Mouse (Mus musculus) c-Kit-positive CD71-positive TER-119-negative erythroid progenitor cells, embryonic 14.5 days (primary cell): ENCODE measurements at regions not wholly inside any gene's neighbourhood (a gene's known extent, or its start where the extent isn't known, plus 50 kb on each side); places are given as distances from the start of the nearest gene placed in this dataset.
A peak's percentile ranks its signal among the peaks of the same experiment; 100 is the strongest.

Experiments
- DNase-seq: peaks from one replicate; pipeline ENCODE4 v3.0.0-alpha.2; 2013; ENCODE audit warnings: low read depth

DNA sequence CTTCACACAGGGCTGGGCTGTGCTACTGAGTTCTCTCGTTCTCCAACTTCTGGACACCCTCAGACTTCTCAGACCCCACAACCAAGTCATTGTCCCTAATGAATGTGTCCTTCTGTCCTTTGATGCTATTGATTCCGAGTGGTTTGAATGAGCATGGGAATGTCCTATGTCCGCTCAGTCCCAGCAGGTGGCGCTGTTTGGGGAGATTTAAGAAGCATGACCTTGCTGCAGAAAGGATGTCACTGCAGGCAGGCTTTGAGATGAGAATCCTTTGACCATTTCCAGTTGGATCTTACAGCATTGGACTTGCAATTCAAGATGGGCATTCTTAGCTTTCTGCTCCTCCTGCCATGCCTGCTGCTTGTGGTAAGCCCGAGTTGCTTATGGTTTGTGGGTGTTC lies 146.1 kb downstream of the Gpat3 start:
- peak; percentile 6 for DNase-seq

GRCm38 (mm10) chr5:100982573-100982936 lies 137.0 kb downstream of the Gpat3 start:
- DNase-seq = no peak

DNA sequence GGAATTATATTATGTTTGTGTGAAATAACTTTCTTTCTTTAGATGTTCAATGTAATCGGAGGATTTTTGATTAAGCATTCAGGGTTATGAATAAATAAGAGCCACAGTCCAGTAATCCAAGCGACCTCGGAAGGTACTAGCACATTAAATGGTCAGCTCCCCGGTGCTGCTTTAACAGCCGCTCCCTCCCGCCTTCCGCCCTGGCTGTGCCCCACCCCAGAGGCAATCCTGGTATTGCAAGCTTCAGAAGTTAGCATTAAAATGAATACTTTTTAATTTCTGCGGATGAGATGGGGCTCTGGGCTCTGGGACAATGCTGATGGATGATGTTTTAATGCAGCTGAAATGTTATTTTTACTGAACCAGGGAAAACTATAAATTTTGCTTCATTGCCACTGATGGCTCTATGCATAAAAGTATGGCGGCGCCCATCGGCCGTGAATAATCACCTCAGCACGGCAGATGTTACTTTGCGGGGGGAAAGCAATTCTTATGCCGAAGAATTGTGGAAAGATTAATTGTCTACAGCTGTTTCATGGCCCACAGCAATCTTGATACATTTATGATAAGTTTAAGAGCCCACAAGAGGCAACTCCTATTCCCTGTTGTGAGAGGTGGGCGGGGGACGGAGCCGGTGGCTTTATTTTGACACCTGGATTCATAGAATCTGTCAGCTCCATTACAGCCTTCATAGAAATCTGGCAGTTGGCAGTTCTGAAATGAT lies 136.5 kb downstream of the Gpat3 start:
- DNase-seq = no peak

DNA sequence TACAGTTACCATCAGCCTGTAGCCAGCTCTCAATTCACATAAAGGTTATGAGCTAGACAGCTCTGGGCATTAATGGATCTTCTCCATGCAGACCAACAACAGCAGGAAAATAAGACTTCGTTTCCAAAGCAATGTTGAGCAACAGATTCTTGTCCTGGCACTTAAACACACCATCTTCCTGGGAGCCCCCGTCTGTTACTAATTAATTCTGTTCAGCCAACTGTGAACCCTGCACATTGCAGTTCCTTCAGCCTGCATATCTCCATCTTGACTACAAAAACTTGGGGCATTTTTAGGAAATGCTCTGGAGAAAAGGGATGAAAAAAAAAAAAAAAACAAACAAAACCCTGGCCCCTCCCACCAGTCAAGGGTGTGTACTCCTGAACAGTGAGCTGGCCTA lies 131.2 kb downstream of the Gpat3 start:
- no peak for DNase-seq

DNA sequence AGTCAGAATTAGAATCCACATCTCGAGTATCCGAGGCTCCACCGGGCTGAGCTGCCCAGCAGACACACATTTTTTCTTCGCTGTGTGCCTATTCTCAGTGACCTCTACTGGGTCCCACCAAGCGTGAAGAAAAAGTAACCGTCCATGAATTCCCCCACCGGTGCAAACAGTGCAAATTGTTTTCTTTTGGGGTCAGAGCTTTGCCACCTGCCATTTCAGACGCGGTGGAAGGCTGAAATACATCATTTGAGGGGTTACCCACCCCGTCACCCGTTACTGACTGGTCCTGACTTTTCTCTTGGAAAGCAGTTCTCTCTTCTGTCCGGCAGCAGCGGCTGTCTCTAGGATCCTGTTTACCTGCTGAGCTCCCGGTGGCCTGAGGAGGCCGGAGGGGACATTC lies 105.7 kb downstream of the Gpat3 start:
- no peak for DNase-seq
